Mouse (Mus musculus): Measurements from ENCODE around the gene Ppp1r14a. TPM values are rescaled to one million over a fixed set of nuclear protein-coding genes. Genes with fewer than 3 reads are reported as not detected.

Gene Ppp1r14a
- polyA plus RNA-seq, 1 experiment, result 0.18 TPM

- no peak for TF ChIP-seq GATA1 (IDR thresholded peaks at IDR 0.05; ENCODE audit: low read length)
These were observed 1.8 kb downstream of the Ppp1r14a start for GRCm38 (mm10) chr7:29290691-29291485.

DNA sequence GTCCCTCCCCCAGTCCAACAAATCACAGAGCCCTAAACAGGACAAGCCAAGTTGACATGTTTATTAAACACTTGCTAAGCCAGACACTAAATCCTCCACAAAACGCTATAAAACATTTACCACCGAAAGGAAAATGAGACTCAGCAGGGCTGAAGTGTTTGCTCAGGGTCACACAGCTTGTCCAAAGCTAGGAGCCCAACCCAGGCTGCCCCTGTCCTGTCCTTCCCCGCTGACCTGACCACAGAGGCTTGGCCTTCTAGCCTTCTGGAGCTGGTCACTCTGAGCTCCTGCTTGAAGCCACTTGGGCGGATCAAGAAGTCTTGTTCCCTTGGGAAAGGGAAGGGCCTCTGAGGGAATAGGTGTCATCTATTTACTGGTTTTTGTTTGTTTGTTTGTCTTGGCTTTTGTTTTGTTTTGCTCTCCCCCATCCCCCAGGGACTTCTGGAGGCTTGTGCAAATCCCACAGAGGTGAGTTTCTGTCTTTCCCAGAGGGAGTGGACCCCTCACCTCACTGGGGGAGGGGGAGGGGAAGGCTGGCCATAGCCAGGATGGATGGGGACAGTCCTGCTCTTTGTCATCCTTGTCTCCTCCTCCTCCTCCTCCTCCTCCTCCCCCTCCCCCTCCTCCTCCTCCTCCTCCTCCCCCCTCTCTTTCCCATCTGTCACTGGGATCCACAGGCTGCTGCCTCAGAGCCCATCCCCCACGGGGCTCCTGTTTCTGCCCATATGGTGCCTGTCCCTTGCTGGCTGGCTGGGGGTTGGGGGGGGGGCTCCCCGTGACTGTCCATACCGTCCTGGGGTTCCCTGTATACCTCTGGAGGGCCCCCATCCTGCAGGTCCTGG lies 2.7 kb downstream of the Ppp1r14a start:
- no peak for TF ChIP-seq GATA1 (IDR thresholded peaks at IDR 0.05; ENCODE audit: low read length)

- TF ChIP-seq GATA1 (IDR thresholded peaks at IDR 0.05; ENCODE audit: low read length), result no peak
These were observed 3.5 kb downstream of the Ppp1r14a start for GRCm38 (mm10) chr7:29292458-29293098.

GRCm38 (mm10) chr7:29293131-29294065 lies 4.3 kb downstream of the Ppp1r14a start:
- no peak for TF ChIP-seq GATA1 (IDR thresholded peaks at IDR 0.05; ENCODE audit: low read length)

DNA sequence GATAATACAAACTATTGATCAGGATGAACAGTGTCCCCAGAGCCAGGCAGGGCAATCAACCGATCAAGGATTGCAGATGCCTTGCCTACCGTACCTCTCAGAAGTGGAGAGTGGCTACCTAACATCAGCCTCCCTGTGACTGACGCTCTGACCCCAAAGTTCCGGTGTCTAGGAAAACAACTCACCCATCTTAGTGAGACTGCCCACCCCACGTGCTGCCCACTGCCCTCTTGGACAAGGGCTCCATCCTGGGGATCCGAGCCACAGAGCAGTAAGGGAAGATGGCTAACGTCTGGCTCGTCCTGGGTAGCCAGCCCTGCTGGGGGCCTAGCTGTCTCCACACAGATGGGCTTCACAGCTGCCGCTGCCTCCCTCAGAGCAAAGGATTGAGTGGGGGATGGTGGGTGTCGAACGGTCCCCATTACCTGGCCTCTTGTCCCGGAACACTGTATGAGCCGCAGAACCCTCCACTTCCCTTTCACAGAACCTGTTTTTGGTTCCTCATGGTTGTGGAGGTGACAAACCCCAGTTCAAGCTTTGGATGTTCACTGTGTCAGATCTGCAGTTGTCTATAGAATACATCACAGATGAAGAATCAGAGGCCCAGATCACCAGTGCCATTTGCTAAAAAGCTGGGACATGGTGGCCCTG lies 5.1 kb downstream of the Ppp1r14a start:
- TF ChIP-seq GATA1 (IDR thresholded peaks at IDR 0.05; ENCODE audit: low read length), result no peak

- no peak for TF ChIP-seq GATA1 (IDR thresholded peaks at IDR 0.05; ENCODE audit: low read length)
These were observed 6.9 kb downstream of the Ppp1r14a start for GRCm38 (mm10) chr7:29295861-29296647.

- TF ChIP-seq GATA1 (IDR thresholded peaks at IDR 0.05; ENCODE audit: low read length), result no peak
These were observed 7.9 kb downstream of the Ppp1r14a start for GRCm38 (mm10) chr7:29296998-29297397.

GRCm38 (mm10) chr7:29301127-29301566 lies 12.0 kb downstream of the Ppp1r14a start:
- TF ChIP-seq GATA1 (IDR thresholded peaks at IDR 0.05; ENCODE audit: low read length), result no peak

DNA sequence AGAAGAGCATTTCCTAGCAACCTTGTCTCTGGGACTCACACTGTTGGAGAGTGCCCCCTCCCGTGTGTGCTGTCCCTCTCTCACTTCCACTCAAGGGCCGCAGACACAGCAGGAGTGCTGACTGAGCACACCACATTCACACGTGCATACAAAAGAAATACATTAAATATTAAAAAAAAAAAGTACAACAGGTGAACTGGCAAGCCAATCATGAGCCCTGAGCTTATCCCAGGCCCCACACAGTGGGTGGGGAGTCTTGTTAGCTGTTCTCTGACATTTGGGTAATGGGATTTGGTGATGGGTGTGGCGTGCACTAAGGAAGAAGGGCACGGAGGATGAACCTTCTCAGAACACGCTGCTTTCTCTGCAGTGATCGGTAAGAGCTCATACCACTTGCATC lies 13.5 kb downstream of the Ppp1r14a start:
- TF ChIP-seq GATA1 (IDR thresholded peaks at IDR 0.05; ENCODE audit: low read length), result no peak

DNA sequence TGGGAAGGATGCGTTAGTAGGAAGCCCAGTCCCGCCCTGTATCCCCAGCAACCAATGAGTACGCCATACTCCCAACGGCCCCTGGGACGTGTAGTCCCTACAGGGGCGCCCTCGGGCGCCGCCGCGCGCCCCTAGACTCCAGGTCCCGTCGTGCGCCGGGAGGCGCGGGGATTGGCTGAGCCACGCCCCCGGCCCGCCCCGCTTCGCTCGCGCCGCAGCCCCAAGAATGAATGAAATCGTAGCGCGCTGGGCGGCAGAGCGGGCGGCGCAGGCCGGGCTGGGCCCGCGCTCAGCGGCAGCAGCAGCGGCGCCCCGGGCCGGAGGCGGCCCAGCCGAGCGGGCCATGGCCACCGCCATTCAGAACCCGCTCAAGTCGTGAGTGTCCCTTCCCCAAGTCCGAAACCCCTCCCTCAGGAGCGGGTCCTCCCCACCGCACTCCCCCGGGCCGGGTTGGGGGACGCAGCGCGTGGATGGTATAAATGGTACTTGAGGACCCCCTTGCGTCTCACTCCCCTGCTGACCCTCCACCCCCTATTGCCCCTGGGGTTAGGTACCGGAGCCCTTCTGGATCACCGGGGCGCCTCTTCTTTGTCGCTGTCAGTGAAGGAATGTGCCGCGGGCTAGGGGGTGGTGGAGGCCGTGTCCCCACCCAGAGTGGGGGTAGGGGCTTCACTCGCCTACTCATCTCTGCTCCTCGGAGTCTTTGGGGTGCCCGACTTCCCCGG lies 14.8 kb downstream of the Ppp1r14a start, which contains the start of gene Dpf1:
Gene Dpf1, plus strand, starts transcription at position 214 of the 725 bp plus-strand sequence.
- no peak for TF ChIP-seq GATA1 (IDR thresholded peaks at IDR 0.05; ENCODE audit: low read length)

DNA sequence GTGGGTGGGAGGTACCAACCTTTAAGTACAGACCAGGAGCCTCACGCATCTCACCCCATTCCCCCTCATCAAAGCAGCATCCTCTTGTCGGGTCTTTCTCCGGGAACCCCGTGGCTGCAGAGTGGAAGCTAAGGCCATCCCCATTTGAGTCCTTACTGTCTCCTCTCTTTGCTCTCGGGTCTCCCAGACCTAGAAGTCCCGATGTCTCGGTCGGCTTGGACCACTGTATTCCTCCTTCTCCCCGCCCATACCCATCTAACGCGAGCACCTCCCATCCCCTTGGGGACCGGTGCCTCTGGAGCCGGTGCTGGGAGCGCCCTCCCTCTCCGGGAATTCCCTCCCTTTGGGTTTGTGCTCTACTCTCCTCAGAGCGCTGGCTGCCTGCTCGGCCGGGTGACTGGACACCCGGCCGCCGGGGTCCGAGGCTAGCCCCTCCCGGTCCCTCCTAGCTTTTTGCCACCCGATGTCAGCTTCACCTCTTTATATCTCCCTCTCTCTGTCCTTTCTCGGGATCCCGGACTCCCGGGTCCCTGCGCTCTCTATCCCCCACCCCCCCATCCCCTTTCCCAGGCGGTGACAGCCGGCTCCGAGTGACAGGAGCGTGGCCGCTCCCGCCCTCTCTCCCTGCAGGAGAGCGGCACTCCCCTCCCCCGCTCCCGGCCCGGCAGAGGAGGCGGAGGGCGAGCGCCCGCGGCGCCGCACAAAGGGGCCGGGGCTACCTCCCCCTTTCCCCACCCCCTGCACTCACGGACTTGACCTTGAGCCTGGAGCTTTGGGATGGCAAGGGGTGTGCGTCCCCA lies 15.6 kb downstream of the Ppp1r14a start:
- no peak for TF ChIP-seq GATA1 (IDR thresholded peaks at IDR 0.05; ENCODE audit: low read length)
